Mouse (Mus musculus) erythroblast, embryonic 14.5 days (primary cell): ENCODE results near the gene Ccdc130. TPM values are rescaled to one million over a fixed set of nuclear protein-coding genes. Genes with fewer than 3 reads are reported as not detected.

Experiments
- H3K27me3 ChIP-seq: 2 replicates; pipeline ENCODE4 v1.6.1; 2012; ENCODE audit warnings: inconsistent platforms; ENCODE audit not compliant: control insufficient read depth
- H3K36me3 ChIP-seq: 2 replicates; pipeline ENCODE4 v1.6.1; 2012; ENCODE audit warnings: mild to moderate bottlenecking, inconsistent platforms; ENCODE audit not compliant: control insufficient read depth
- H3K4me1 ChIP-seq: 2 replicates; pipeline ENCODE4 v1.6.1; 2012; ENCODE audit warnings: inconsistent platforms; ENCODE audit not compliant: control insufficient read depth
- H3K4me3 ChIP-seq: replicated peaks from 2 replicates; pipeline ENCODE3; 2012; ENCODE audit warnings: moderate library complexity, mild to moderate bottlenecking, inconsistent platforms
- H3K9me3 ChIP-seq: 2 replicates; pipeline ENCODE4 v1.6.1; 2012; ENCODE audit warnings: low read length, inconsistent platforms, mixed read lengths; ENCODE audit not compliant: control insufficient read depth
- GATA1 ChIP-seq: IDR thresholded peaks from 2 replicates; pipeline ENCODE4 v1.6.1; 2012; ENCODE audit warnings: low read length, inconsistent platforms, mixed read lengths
- TAL1 ChIP-seq: IDR thresholded peaks from 3 replicates; pipeline ENCODE4 v1.6.1; 2012; ENCODE audit warnings: low read length, inconsistent platforms, mixed read lengths
- polyA plus RNA-seq: library from polyadenylated mRNA; stranded (reverse); fragments of >175 nt; gene quantifications from 2 replicates; pipeline ENCODE4 v1.2.3, GENCODE M21; 2012

The Ccdc130 gene
- polyA plus RNA-seq, 1 experiment: 1.8 TPM

GRCm38 (mm10) chr8:84222566-84223165 lies 47.5 kb downstream of the Ccdc130 start:
- Histone ChIP-seq H3K4me1 (peaks cover 13% of the 10 kb centered on the region), H3K36me3 (peaks cover 39% of the 10 kb centered on the region), H3K27me3 (no peaks in the 10 kb centered on the region), H3K4me3 (no peak overlapping the region), H3K9me3 (no peaks in the 10 kb centered on the region)
- TF ChIP-seq GATA1 (no peak), TAL1 (no peak)

- Histone ChIP-seq H3K27me3 (no peaks in the 10 kb centered on the region), H3K4me1 (peaks cover 13% of the 10 kb centered on the region), H3K9me3 (no peaks in the 10 kb centered on the region), H3K4me3 (no peak overlapping the region), H3K36me3 (peaks cover 35% of the 10 kb centered on the region)
- TF ChIP-seq TAL1: no peak
- TF ChIP-seq GATA1: no peak
These were observed 50.1 kb downstream of the Ccdc130 start for GRCm38 (mm10) chr8:84220105-84220504.

DNA sequence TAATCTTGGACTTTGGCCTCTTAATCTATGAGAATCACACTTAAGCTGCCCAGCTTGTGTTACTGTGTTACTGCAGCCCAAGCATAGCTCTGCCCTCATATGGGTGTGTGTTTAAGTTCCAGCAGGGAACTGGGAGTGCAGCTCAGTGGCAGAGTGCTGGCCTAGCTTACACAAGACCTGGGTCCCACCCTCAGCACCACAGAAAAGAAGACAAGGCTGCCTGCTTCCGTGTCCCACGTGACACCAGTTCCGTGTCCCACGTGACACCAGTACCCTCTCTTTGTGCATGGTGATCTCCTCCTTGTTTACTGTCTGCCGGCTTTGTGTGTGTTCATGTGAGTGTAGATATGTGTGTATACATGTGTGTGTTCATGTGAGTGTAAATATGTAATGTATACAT lies 52.0 kb downstream of the Ccdc130 start:
- no peaks in the 10 kb centered on the region for H3K9me3 ChIP-seq
- TF ChIP-seq TAL1: no peak
- no peak for TF ChIP-seq GATA1

DNA sequence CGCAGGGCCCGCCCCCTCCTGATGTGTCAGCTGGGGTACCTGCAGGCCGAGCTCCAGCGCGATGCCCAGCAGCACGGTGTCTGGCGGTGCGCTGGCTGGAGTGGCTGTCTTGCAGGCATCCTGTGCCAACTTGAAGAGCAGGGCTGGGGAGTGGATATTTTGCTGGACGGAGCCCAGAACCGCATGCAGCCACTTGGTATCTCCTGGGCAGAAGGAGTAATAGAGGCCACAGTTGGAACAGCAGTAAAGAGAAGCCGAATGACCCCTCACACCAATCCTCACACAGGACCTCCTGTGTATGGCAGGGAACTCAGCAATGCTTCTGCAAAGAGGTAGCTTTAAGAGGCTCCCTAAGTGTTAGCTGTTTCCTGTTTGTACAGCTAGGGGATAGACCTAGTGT lies 53.0 kb downstream of the Ccdc130 start:
- Histone ChIP-seq H3K36me3 (peaks cover 31% of the 10 kb centered on the region), H3K9me3 (no peaks in the 10 kb centered on the region), H3K27me3 (no peaks in the 10 kb centered on the region), H3K4me1 (peaks cover 3% of the 10 kb centered on the region), H3K4me3 (no peak overlapping the region)
- no peak for TF ChIP-seq GATA1
- no peak for TF ChIP-seq TAL1

More for the DNA sequence above, 52.0 kb downstream of the Ccdc130 start:
- no peaks in the 10 kb centered on the region for H3K27me3 ChIP-seq
- H3K4me1 ChIP-seq: peaks cover 9% of the 10 kb centered on the region
- H3K36me3 ChIP-seq: peaks cover 32% of the 10 kb centered on the region
- no peak overlapping the region for H3K4me3 ChIP-seq

GRCm38 (mm10) chr8:84213277-84213676 lies 56.9 kb downstream of the Ccdc130 start:
- no peaks in the 10 kb centered on the region for H3K9me3 ChIP-seq
- H3K36me3 ChIP-seq: peaks cover 34% of the 10 kb centered on the region
- H3K27me3 ChIP-seq: no peaks in the 10 kb centered on the region
- TF ChIP-seq GATA1: no peak
- no peak for TF ChIP-seq TAL1
- no peak overlapping the region for H3K4me3 ChIP-seq
- peaks cover 5% of the 10 kb centered on the region for H3K4me1 ChIP-seq

DNA sequence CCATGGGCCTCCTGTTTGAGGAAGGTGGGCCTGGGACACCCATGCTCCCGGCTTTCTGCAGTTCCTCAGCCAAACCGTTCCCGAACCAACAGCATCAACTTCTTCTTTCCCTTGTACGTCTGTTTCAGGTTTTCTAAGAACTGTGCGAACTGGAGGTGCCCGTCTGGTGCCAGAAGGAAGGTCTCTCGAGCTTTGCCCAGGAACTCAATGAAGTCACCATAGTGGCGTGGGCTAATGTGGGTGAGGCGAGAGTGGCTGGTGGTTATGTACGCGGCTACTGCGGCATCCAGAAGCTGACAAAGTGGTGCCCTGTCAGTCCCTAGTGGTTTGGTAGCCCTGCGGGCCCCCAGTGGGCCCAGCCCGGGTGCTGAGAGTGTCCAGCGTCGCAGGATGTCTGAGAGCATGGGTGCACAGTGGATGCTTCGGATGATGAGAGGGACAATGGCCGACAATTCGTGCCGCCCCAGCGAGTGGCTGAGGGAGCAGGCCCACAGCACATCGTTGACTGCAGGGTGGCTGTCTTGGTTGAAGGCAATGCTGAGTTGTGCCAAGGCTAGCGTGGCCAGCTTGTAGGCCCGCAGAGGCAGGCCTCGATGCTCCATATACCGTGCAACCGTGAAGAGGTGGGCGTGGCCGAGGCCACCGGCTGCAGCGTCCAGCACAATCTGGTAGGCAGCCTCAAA lies 58.2 kb downstream of the Ccdc130 start:
- Histone ChIP-seq H3K36me3 (peaks cover 25% of the 10 kb centered on the region), H3K4me3 (no peak overlapping the region), H3K4me1 (peaks cover 8% of the 10 kb centered on the region), H3K27me3 (no peaks in the 10 kb centered on the region), H3K9me3 (no peaks in the 10 kb centered on the region)
- TF ChIP-seq GATA1 (no peak), TAL1 (no peak)

- peaks cover 23% of the 10 kb centered on the region for H3K36me3 ChIP-seq
- H3K9me3 ChIP-seq: no peaks in the 10 kb centered on the region
- H3K4me1 ChIP-seq: peaks cover 8% of the 10 kb centered on the region
- H3K4me3 ChIP-seq: no peak overlapping the region
- H3K27me3 ChIP-seq: no peaks in the 10 kb centered on the region
- TF ChIP-seq GATA1: no peak
These were observed 59.0 kb downstream of the Ccdc130 start for GRCm38 (mm10) chr8:84211202-84211601.

- Histone ChIP-seq H3K27me3 (no peaks in the 10 kb centered on the region), H3K9me3 (no peaks in the 10 kb centered on the region), H3K4me3 (no peak overlapping the region), H3K4me1 (peaks cover 8% of the 10 kb centered on the region), H3K36me3 (peaks cover 23% of the 10 kb centered on the region)
- TF ChIP-seq GATA1 (no peak), TAL1 (no peak)
These were observed 59.9 kb downstream of the Ccdc130 start for GRCm38 (mm10) chr8:84210167-84210791.

GRCm38 (mm10) chr8:84208381-84209380 lies 61.5 kb downstream of the Ccdc130 start:
- Histone ChIP-seq H3K9me3 (no peaks in the 10 kb centered on the region), H3K36me3 (peaks cover 20% of the 10 kb centered on the region), H3K4me1 (peaks cover 14% of the 10 kb centered on the region), H3K4me3 (no peak overlapping the region), H3K27me3 (peaks cover 5% of the 10 kb centered on the region)
- TF ChIP-seq GATA1: no peak
- TF ChIP-seq TAL1: no peak
